Mouse (Mus musculus) embryo, embryonic 9.5 days (tissue): ENCODE data around the gene Hoxb7.

ENCODE experiments used
- DNase-seq: peaks from one replicate; pipeline ENCODE4 v3.0.0-alpha.2; 2017; ENCODE audit errors: extremely low spot score

Gene Hoxb7

DNA sequence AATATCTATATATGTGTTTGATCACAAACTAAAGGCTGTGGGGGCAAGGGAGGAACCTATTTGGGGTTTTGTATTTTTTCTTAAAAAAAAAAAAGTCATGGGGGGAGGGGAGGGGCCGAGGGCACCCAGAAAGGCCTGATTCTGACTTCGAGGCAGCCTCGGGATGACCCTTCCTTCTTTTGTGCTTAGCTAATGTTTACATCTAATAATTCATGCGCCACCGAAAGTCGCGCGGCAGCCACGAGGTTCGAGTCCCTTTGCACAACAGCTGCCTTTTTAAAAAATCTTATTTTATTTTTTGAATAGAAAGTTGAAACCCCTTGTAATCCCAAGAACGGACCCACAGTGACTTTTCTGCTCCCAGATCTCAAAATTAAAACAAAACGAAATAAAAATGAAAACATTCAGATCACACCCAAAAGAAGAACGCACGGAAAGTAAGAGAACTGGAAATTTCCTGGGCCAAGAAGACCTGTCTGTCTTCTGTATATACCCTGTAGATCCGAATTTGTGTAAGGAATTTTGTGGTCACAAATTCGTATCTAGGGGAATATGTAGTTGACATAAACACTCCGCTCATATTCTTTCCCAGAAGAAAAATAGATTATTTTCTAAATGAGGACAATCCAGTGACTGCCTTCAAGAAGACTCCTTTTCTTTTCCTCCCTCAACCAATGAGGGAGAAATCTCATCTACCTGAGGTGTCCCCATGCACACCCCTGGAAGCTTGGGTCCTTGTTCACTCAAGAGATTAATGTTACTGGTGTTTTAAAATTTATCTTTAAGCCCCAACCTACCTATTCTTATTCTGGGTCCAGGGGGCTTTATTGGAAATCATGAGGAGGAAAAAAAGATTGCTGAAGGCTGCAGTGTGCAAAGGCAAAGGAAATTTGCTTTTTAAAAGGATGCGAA, 30.5 kb downstream of the Hoxb7 start:
- no peak for DNase-seq

GRCm38 (mm10) chr11:96317608-96318367, 31.4 kb downstream of the Hoxb7 start, which contains the start of gene Hoxb4:
Gene Hoxb4 (plus strand): TSS chr11:96318267.
- no peak for DNase-seq

- DNase-seq = peak; percentile 84
Measured at GRCm38 (mm10) chr11:96318368-96319070, 32.1 kb downstream of the Hoxb7 start.

DNA sequence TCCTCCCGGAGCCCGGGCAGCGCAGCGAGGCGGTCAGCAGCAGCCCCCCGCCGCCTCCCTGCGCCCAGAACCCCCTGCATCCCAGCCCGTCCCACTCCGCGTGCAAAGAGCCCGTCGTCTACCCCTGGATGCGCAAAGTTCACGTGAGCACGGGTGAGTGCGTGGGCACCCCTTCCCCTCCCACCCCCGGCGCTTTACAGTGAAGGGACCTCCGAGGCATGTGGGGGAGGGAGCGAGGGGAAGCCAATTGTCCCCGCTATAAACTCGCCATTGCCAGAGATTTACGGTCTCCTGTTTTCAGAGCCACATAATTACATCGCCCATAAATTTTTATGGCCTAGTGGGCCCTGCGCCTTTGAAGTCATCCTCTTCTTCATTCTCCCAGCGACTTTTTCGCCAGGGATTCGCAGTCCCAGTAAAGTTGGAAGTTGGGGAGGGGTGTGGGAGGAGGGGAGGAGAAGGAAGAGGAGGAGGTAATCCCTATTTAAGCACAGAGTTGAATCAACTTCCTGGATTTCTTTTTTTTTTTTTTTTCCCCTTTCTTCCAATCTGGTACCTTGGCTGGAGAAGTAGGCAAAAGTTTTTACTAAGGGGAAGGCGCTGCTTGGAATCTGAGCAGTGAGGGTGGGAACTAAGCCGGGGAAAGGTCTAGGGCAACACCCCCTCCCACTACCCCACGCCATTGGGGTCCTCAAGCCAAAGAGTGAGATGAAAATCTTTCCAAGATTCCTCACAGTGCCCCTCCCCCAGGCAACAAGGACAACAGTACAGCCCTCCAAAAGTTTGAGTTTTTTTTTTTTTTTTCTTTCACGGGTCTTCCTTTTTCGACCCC, 32.9 kb downstream of the Hoxb7 start:
- DNase-seq = peak; percentile 79

DNA sequence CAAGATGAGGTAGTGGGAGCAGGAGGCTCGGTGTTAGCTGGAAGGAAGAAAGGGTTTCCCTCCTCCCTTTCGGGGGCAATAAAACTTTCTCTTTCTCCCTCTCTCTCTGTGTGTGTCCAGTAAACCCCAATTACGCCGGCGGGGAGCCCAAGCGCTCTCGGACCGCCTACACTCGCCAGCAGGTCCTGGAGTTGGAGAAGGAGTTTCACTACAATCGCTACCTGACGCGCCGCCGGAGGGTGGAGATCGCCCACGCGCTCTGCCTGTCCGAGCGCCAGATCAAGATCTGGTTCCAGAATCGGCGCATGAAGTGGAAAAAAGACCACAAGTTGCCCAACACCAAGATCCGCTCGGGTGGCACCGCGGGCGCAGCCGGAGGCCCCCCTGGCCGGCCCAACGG, 33.5 kb downstream of the Hoxb7 start:
- no peak for DNase-seq

- DNase-seq = no peak
Measured at GRCm38 (mm10) chr11:96320688-96321087, 34.3 kb downstream of the Hoxb7 start.

GRCm38 (mm10) chr11:96321846-96322245, 35.4 kb downstream of the Hoxb7 start:
- no peak for DNase-seq

GRCm38 (mm10) chr11:96322738-96323137, 36.3 kb downstream of the Hoxb7 start:
- DNase-seq = no peak

GRCm38 (mm10) chr11:96323154-96323553, 36.7 kb downstream of the Hoxb7 start, which contains the start of gene Hoxb3:
Gene Hoxb3 (plus strand): TSS chr11:96323326.
- DNase-seq = no peak

DNA sequence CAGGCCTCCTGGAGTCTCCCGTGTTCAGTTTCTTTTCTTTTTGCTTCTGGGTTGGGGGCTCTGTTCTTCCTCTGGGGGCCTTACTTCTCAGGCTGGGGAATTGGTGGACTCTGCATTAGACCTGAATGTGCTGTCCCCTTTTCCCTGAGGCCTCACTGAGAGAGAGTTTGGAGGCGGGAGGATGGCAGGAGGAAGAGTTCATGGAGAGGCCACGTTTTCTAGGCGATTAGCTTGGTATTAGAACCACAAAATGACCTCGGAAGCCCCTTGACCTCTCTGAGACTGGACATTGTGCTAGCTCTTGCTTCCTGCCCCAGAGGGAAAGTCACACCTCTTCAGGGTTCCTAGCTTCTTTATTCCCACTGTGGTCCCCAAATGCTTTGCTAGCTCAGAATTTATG, 37.7 kb downstream of the Hoxb7 start:
- peak; percentile 79 for DNase-seq

DNA sequence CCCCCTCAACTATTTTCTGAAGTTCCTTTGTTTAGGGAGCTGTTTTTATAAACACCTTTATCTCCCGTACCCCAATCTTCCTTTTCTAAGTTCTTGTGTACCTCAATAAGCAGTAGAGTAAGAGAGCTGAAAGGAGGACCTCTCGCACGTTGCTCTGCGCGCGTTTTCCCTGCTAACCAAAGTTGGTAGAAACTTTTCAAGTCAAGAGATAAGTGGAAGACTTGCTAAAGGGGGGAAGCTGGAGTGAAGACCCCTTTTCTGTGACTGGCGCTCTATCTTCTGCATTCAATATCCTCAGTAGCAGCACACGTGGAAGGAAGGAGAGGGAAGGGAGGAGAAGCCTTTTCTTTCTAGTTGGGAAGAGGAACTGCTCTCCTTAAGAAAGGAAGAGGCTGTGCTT, 38.5 kb downstream of the Hoxb7 start:
- DNase-seq = no peak

- no peak for DNase-seq
Measured at GRCm38 (mm10) chr11:96325747-96326212, 39.4 kb downstream of the Hoxb7 start.

- DNase-seq = no peak
Measured at GRCm38 (mm10) chr11:96326705-96327104, 40.3 kb downstream of the Hoxb7 start.

DNA sequence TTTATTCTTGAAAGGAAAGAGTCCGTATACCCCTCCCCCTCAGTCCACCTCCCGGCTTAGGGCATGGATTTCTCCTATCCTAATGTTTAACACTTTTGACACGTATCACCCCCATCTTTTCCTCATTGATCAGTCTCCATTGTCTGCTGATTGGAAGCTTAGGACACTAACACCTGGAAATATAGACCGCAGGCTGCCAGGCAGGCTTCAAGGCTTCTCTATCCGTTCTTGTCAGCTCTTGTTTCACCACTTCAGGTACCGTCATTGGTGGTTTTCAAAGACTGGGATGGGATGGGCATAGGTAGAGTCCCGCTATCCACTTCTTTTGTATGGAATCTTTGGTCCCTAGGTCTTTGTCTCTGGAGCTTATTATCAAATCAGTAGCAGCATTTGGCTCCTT, 40.7 kb downstream of the Hoxb7 start:
- no peak for DNase-seq

- DNase-seq = no peak
Measured at GRCm38 (mm10) chr11:96327750-96328149, 41.3 kb downstream of the Hoxb7 start.

- no peak for DNase-seq
Measured at GRCm38 (mm10) chr11:96328605-96329004, 42.2 kb downstream of the Hoxb7 start.

GRCm38 (mm10) chr11:96332105-96332504, 45.7 kb downstream of the Hoxb7 start:
- no peak for DNase-seq

DNA sequence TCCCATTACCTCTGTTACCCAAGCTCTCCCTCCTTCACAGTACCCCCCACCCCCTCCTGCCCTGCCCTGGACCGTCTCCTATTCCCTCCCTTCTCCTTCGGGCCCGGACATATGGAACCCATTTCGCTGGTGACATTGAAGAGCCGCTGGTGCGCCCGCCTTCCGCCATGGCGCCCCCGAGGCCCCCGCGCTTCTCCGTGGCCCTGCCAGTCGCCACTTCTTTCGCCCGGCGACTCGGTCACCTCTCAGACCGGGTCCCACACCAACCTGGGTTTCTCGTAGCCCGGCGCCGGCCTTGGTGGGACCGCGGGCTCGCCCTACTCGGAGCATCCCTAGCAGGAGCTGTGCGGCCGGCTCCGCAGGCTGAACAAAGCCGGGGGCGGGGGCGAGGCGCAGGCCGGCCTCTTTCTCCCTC, 46.2 kb downstream of the Hoxb7 start:
- no peak for DNase-seq

- DNase-seq = no peak
Measured at GRCm38 (mm10) chr11:96333241-96334001, 47.0 kb downstream of the Hoxb7 start.

- no peak for DNase-seq
Measured at GRCm38 (mm10) chr11:96334002-96334364, 47.6 kb downstream of the Hoxb7 start.
